Mouse (Mus musculus) forebrain, embryonic 16.5 days (tissue): Measurements from ENCODE around the gene Txnip. TPM values are rescaled to one million over a fixed set of nuclear protein-coding genes. Genes with fewer than 3 reads are reported as not detected.

Source experiments
- ATAC-seq: fragments of 200-750 bp; cut with Nextera tagmentation; 2 replicates; pipeline ENCODE4 v1.8.0; 2017; ENCODE audit warnings: mild to moderate bottlenecking, moderate library complexity
- H3K27ac ChIP-seq: fragments of 300-500 bp; sonication (generic); 2 replicates; pipeline ENCODE4 v1.5.1; 2014; ENCODE audit warnings: low read length, control low read depth
- H3K27me3 ChIP-seq: fragments of 300-500 bp; sonication (generic); replicated peaks from 2 replicates; pipeline ENCODE4 v1.6.1; 2014; ENCODE audit warnings: low read length; ENCODE audit not compliant: control insufficient read depth, insufficient read depth
- H3K36me3 ChIP-seq: fragments of 300-500 bp; sonication (generic); 2 replicates; pipeline ENCODE4 v1.6.1; 2014; ENCODE audit not compliant: control insufficient read depth, insufficient read depth
- H3K4me1 ChIP-seq: fragments of 300-500 bp; sonication (generic); replicated peaks from 2 replicates; pipeline ENCODE4 v1.6.1; 2014; ENCODE audit warnings: low read length; ENCODE audit not compliant: control insufficient read depth, insufficient read depth
- H3K4me2 ChIP-seq: fragments of 300-500 bp; sonication (generic); 2 replicates; pipeline ENCODE4 v1.6.1; 2014; ENCODE audit warnings: mild to moderate bottlenecking, low read length, control low read depth
- H3K4me3 ChIP-seq: fragments of 300-500 bp; sonication (generic); replicated peaks from 2 replicates; pipeline ENCODE4 v1.5.1; 2014; ENCODE audit warnings: mild to moderate bottlenecking, low read length, control low read depth
- H3K9ac ChIP-seq: fragments of 300-500 bp; sonication (generic); replicated peaks from 2 replicates; pipeline ENCODE4 v1.6.1; 2014; ENCODE audit warnings: low read depth, low read length, control low read depth
- H3K9me3 ChIP-seq: fragments of 300-500 bp; sonication (generic); 2 replicates; pipeline ENCODE4 v1.6.1; 2016; ENCODE audit warnings: low read length; ENCODE audit not compliant: control insufficient read depth
- WGBS: fragments of 180-500 bp; shearing (Covaris S2); extraction: QIAGEN DNeasy Blood & Tissue Kit; methylation state at CpG from one replicate; pipeline ENCODE4 v1.1.7; 2014; 5-methylcytosine and 5-hydroxymethylcytosine counted together
- polyA plus RNA-seq: library from polyadenylated mRNA; unstranded; fragments of >200 nt; fragmentation: Nextera tagmentation; extraction: Ambion mirVana; gene quantifications from 2 replicates; pipeline ENCODE4 v1.2.1, GENCODE M21; 2015

Gene Txnip
- polyA plus RNA-seq, 1 experiment from 2014 or later = 63.4 TPM

DNA sequence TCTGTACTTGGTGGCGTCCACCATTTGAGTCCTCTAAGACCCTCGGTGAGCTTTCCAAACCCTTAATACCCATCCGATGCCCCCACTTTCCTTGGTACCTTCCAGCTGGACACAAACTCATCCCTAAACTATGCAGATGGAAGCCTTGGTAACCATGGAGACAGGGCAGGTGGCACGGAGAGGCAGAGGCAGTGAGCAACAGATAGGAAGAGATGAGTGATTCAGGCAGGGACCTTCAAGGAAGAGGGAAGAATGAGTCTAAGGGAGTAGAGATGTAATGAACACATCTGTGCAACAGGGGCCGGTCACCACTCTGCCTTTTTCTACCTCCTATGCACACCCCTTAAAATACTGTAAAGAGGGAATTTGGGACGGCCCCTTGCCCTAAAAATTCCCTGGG is 37.9 kb downstream of the Txnip start:
- no peaks in the 10 kb centered on the region for H3K27me3 ChIP-seq
- H3K9me3 ChIP-seq = no peaks in the 10 kb centered on the region
- H3K4me1 ChIP-seq = peaks cover 55% of the 10 kb centered on the region
- H3K4me3 ChIP-seq = peak overlapping the region; percentile 52
- H3K4me2 ChIP-seq = peak overlapping the region; percentile 99
- no peak for ATAC-seq
- H3K9ac ChIP-seq = peak overlapping the region; percentile 75
- WGBS = 23% methylated on average over 6 of the region's 6 CpGs
- H3K27ac ChIP-seq = peak overlapping the region; percentile 52
- H3K36me3 ChIP-seq = no peaks in the 10 kb centered on the region

DNA sequence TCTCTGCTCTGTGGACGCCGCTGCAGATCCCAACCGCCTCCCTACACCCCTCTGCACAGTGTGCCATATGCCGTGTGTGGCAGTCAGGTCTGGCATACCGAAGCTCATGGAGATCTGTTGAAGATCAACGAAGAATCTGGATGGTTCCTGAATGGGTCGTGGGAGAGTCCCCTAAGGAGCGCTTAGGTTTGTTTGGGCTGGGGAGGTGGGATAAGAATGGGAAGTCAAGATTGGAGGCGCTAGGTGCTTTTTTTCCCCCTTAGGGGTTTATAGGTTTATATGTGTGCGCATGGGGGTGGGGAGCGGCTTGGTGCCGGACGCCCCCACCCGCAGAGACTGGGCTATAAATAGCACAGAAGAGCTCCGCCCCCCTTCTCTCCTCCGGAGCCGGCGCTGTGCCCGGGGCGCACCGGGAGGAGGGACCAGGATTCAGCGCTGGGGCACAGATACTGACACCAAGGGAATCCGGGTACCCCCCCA is 38.5 kb downstream of the Txnip start, which contains the start of gene Ankrd34a:
TSS of gene Ankrd34a (plus strand) at position 409 of the 480 bp plus-strand sequence.
- Histone ChIP-seq H3K4me3 (peak within 1 kb of the TSS; percentile 52), H3K27ac (peak within 1 kb of the TSS; percentile 52), H3K4me1 (peaks cover 55% of the 10 kb centered on the region), H3K9me3 (no peaks in the 10 kb centered on the region), H3K36me3 (no peaks in the 10 kb centered on the region), H3K4me2 (peak within 1 kb of the TSS; percentile 99), H3K27me3 (no peaks in the 10 kb centered on the region), H3K9ac (peak within 1 kb of the TSS; percentile 75)
- no peak for ATAC-seq
- WGBS = 1% methylated on average over 19 of the region's 23 CpGs

DNA sequence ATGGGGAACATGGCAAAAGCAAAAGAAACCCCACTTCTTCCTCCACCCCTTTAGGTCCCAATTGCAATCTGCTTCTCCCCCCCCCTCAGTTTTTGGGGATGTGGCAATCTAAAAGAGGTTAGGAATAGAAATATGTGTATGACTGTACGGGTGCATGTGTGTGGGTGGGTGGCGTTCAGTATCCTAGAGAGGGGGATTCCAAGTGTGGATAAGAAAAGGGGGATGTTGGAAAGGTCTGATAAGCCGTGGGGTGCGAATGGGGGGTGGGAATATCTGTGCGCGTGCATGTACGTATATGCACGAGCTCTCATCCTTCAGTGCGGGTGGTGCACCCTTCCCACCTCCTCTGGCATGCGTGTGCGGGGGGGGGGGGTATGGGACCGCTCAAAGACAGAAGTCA is 39.1 kb downstream of the Txnip start:
- Histone ChIP-seq H3K4me1 (peaks cover 55% of the 10 kb centered on the region), H3K27ac (peak overlapping the region; percentile 52), H3K4me3 (peak overlapping the region; percentile 52), H3K9me3 (no peaks in the 10 kb centered on the region), H3K9ac (peak overlapping the region; percentile 75), H3K4me2 (peak overlapping the region; percentile 99), H3K27me3 (no peaks in the 10 kb centered on the region), H3K36me3 (no peaks in the 10 kb centered on the region)
- 2% methylated on average over 9 of the region's 12 CpGs for WGBS
- no peak for ATAC-seq

DNA sequence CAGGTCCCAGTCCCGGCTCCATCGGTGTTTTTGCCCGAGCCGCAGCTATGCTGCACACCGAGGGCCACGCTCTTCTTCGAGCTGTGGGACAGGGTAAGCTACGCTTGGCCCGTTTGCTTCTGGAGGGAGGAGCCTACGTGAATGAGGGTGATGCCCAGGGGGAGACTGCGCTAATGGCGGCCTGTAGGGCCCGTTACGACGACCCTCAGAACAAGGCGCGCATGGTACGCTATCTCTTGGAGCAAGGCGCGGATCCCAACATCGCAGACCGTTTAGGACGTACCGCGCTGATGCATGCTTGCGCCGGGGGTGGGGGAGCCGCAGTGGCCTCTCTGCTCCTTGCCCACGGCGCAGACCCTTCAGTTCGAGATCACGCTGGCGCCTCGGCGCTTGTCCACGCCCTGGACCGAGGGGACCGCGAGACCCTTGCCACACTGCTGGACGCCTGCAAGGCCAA is 39.7 kb downstream of the Txnip start:
- Histone ChIP-seq H3K36me3 (no peaks in the 10 kb centered on the region), H3K4me1 (peaks cover 59% of the 10 kb centered on the region), H3K4me2 (peak overlapping the region; percentile 99), H3K27ac (peak overlapping the region; percentile 52), H3K9ac (peak overlapping the region; percentile 75), H3K9me3 (no peaks in the 10 kb centered on the region), H3K27me3 (no peaks in the 10 kb centered on the region), H3K4me3 (peak overlapping the region; percentile 52)
- ATAC-seq = no peak
- WGBS = under 1% methylated on average over 40 of the region's 40 CpGs

DNA sequence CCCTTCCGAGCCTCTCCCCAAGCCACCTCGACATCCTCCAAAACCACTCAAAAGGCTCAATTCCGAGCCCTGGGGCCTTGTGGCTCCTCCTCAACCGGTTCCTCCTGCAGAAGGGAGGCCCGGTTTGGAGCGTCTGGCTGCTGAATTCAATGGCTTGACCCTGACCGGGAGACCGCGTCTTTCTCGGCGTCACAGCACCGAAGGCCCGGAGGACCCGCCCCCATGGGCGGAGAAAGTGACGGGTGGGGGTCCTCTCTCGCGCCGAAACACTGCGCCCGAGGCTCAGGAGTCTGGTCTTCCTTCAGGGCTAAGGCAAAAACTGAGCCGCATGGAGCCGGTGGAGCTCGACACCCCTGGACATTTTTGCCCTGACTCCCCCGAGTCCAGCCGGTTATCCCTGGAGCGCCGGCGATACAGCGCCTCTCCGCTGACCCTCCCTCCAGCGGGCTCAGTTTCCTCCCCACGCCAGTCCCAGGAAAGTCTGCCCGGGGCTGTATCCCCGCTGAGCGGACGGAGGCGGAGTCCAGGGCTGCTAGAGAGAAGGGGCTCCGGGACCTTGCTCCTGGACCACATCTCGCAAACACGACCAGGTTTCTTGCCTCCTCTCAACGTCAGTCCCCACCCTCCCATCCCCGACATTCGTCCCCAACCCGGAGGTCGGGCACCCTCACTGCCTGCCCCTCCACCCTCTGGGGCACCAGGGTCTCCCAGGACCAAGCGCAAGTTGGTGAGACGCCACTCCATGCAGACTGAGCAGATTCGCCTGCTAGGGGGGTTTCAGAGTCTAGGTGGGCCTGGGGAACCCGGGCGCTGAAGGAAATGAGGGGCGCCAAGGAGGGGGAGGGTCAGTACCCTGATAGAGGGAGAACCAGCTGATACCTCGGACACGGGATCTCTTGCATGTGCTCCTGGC is 40.7 kb downstream of the Txnip start:
- Histone ChIP-seq H3K36me3 (no peaks in the 10 kb centered on the region), H3K9ac (peak overlapping the region; percentile 75), H3K27me3 (no peaks in the 10 kb centered on the region), H3K4me2 (peak overlapping the region; percentile 99), H3K9me3 (no peaks in the 10 kb centered on the region), H3K27ac (no peak overlapping the region; the same call in 1 of the 2 replicates), H3K4me1 (peaks cover 62% of the 10 kb centered on the region), H3K4me3 (peak overlapping the region; percentile 52)
- no peak for ATAC-seq
- WGBS = 3% methylated on average over 54 of the region's 54 CpGs

DNA sequence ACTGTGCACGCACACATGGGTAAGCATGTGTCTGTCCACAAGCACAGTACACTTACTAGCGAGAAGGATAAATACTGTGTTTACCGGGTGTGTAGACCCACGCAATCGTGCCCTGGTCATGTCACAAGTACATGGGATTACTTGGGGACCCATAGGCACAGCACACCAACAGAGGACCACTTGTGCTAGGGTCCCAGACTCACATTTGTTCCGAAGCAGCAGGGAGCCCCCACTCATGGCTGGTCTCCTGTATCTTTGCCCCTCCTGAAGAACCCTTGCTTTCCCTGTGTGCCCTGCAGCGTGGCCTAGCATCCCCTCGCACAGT is 41.3 kb downstream of the Txnip start:
- 46% methylated on average over 8 of the region's 8 CpGs for WGBS
- H3K4me2 ChIP-seq = peak overlapping the region; percentile 99
- no peaks in the 10 kb centered on the region for H3K9me3 ChIP-seq
- no peak overlapping the region; the same call in 1 of the 2 replicates for H3K4me3 ChIP-seq
- peaks cover 68% of the 10 kb centered on the region for H3K4me1 ChIP-seq
- H3K27me3 ChIP-seq = no peaks in the 10 kb centered on the region
- no peak overlapping the region for H3K27ac ChIP-seq
- no peak for ATAC-seq
- no peak overlapping the region for H3K9ac ChIP-seq
- no peaks in the 10 kb centered on the region for H3K36me3 ChIP-seq

DNA sequence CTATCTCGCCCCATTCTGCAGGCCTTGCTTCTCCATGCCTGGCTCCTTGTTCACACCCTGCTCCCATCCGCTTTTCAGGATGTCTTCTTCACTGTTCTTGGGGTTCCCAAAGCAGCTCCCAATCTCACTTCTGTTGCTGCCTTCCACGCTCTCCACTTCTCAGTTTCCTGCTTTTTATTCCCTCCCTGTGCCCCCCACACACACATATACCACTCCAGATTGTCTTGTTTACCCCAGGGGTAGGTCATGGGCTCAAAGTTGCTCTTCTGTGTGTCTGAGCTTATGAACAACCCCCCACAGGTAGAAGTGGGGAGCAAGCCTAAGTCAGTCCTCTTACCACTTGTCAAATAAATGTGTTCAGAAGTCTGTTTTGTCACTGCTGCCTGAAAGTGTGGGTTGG is 41.7 kb downstream of the Txnip start:
- Histone ChIP-seq H3K9ac (no peak overlapping the region), H3K4me2 (no peak overlapping the region), H3K4me3 (no peak overlapping the region)

DNA sequence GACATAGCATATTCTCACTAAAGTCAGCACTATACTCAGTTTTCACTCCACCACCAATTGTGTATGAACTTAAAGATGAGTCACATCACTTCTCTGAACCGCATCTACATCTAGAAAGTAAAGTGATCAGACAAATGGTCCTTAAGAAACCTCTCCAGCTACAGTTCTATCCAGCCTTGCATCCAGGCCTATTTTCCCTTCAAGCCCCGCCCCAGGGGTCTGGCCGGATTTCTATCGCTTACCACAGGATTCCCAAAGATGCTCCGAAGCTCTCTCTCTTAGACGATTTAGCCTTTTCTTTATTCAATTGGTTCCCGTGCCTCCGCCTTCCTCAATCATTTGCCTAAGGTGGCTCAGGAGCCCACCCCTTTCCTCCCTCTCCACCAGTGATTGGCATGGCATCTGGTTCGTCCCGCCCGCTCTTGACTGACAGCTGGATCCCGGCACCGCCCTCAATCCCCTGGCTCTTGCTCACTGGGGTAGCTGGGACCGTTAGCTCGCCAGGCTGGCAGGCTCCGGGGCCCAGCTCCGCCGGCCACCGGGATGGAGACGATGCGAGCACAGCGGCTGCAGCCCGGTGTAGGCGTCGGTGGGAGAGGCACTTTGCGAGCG is 43.0 kb downstream of the Txnip start, which contains the start of gene Lix1l:
TSS of gene Lix1l (plus strand) at position 511 of the 612 bp plus-strand sequence.
- WGBS = under 1% methylated on average over 27 of the region's 27 CpGs
- Histone ChIP-seq H3K27me3 (no peaks in the 10 kb centered on the region), H3K27ac (peak within 1 kb of the TSS; percentile 96), H3K9ac (peak within 1 kb of the TSS; percentile 87), H3K4me3 (peak within 1 kb of the TSS; percentile 81), H3K36me3 (no peaks in the 10 kb centered on the region), H3K4me2 (peak within 1 kb of the TSS; percentile 62), H3K4me1 (peaks cover 73% of the 10 kb centered on the region), H3K9me3 (no peaks in the 10 kb centered on the region)
- peak; percentile 96 for ATAC-seq

More for the DNA sequence above, 41.7 kb downstream of the Txnip start:
- ATAC-seq = no peak
- Histone ChIP-seq H3K27ac (no peak overlapping the region), H3K27me3 (no peaks in the 10 kb centered on the region), H3K4me1 (peaks cover 72% of the 10 kb centered on the region), H3K9me3 (no peaks in the 10 kb centered on the region), H3K36me3 (no peaks in the 10 kb centered on the region)
- 66% methylated on average over 3 of the region's 3 CpGs for WGBS

DNA sequence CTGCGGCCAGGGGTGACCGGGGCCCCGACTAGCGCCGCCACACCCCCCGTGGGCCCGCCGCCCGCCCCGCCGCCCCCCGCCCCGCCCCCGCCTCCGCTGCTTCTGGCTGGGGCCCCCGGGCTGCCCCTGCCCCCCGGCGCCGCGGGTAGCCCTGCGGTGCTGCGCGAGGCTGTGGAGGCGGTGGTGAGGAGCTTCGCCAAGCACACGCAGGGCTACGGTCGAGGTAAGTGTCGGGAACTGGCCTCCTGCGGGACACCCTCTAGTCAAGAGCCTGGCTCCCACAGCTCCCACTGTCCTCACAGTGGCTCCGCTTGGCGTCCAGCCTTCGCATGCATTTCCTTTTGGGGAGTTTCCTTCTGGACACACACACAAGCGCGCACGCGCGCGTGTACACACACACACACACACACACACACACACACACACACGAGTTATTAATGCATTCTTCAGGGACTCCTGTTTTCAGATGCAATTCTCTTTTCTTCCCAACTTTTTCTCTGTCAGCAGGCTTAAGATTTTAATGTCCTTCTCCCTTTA is 43.6 kb downstream of the Txnip start:
- WGBS = under 1% methylated on average over 24 of the region's 40 CpGs
- H3K9me3 ChIP-seq = no peaks in the 10 kb centered on the region

More for the DNA sequence above, 43.6 kb downstream of the Txnip start:
- peaks cover 67% of the 10 kb centered on the region for H3K4me1 ChIP-seq
- ATAC-seq = peak; percentile 59
- H3K4me3 ChIP-seq = peak overlapping the region; percentile 81
- peak overlapping the region; percentile 62 for H3K4me2 ChIP-seq
- H3K27me3 ChIP-seq = no peaks in the 10 kb centered on the region
- H3K9ac ChIP-seq = peak overlapping the region; percentile 87
- no peaks in the 10 kb centered on the region for H3K36me3 ChIP-seq
- peak overlapping the region; percentile 96 for H3K27ac ChIP-seq
